Mouse (Mus musculus) T-cell, adult 2 months (primary cell): ENCODE measurements around the gene Nos3.
A peak's percentile ranks its signal among the peaks of the same experiment; 100 is the strongest.

Source experiments
- DNase-seq: peaks from one replicate; pipeline ENCODE4 v3.0.0; 2022; ENCODE audit warnings: low spot score

The Nos3 gene

DNA sequence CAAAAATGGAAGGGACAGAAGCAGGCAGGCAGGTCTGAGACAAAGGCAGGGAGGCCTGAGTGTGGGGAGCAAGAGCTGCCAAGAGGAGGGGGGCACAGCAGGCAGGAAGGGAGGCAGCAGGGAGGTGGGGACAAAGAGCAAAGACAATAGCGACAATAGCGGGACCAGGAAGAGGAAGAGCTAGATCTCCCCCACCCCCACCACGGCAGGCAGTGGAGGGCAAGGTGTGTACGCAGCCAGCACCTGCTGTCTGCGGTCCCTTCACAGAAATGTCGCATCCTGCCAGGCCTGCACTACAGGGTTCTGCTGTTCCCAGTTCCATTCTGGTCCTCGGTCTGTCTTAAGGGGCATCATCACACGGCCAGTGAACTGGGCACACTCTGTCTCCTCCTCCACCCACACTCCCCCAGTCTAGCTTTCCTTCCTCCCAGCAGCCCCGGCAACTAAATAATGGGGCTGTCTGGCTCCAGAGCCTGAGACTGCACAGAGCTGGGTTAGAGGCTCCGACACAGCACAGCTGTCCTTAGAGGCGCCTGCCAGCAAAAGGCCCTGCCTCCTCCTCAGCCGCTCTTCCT is 20.0 kb upstream of the Nos3 start:
- DNase-seq = peak; percentile 69

- no peak for DNase-seq
Measured at GRCm38 (mm10) chr5:24346313-24346712, 18.3 kb upstream of the Nos3 start.

- DNase-seq = no peak
Measured at GRCm38 (mm10) chr5:24347186-24347875, 17.3 kb upstream of the Nos3 start.

DNA sequence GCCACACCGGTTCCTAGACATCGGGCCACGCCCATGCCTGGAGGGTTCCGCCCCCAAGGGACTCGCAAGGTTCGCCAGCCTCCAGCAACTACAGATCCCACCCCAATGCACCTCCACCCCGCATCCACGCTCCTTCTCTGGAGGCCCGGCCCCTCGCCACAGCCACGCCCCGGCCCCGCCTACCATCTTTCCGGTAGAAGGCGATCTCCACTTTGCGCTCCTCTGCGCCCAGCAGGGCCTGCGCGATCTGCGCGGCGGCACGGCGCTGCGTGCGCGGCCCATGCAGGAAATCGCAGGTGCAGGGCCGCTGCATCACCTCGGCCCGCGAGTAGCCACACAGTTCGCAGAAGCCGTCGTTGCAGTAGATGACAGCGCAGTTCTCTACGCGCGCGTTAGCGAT is 16.5 kb upstream of the Nos3 start:
- DNase-seq = peak; percentile 90

DNA sequence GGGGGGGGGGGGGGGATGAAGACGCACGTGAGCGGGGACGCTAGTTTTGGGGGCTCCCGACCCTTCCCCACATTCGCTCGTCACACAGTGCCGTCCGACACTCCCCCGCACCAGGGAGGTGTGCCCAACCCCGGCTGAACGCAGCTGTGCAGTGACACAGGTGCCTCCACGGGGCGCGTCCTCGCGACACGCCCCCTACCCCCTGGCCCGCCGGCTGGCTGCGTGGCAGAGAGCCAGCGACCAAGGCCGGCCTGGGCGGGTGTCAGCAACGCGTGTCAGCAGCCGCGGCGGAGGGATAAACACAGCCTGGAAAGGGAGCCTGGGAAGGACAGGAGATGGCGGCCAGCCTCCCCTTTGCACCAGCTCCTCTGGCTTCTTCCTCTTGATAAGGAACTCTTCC is 16.1 kb upstream of the Nos3 start:
- no peak for DNase-seq

DNA sequence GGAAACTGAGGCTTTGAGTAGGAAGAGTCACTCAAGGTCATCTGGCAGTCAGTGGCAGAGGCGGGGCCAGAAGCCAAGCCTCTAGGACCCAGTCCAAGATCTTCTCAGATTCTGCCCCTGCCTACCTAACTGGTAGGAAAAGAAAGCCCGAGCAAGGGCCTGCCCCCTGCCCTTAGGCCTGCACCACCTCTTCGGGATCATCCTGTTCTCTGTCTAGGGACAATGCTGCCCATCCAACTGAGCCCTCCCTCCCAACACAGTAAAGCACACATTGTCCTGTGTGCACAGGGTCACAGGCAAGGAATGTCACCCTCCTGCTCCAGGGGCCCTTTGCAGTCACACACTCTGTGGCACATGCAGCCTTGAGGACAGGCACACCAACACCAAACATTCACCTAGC is 14.5 kb upstream of the Nos3 start:
- no peak for DNase-seq

GRCm38 (mm10) chr5:24350531-24351250 is 13.9 kb upstream of the Nos3 start:
- DNase-seq = no peak

GRCm38 (mm10) chr5:24351278-24351677 is 13.3 kb upstream of the Nos3 start, which contains the start of gene Kcnh2:
Gene Kcnh2 (minus strand): TSS chr5:24351604.
- DNase-seq = no peak

GRCm38 (mm10) chr5:24351701-24352171 is 12.9 kb upstream of the Nos3 start:
- DNase-seq = peak; percentile 31

GRCm38 (mm10) chr5:24352251-24352859 is 12.3 kb upstream of the Nos3 start:
- DNase-seq = no peak

GRCm38 (mm10) chr5:24353327-24353726 is 11.3 kb upstream of the Nos3 start:
- DNase-seq = no peak

DNA sequence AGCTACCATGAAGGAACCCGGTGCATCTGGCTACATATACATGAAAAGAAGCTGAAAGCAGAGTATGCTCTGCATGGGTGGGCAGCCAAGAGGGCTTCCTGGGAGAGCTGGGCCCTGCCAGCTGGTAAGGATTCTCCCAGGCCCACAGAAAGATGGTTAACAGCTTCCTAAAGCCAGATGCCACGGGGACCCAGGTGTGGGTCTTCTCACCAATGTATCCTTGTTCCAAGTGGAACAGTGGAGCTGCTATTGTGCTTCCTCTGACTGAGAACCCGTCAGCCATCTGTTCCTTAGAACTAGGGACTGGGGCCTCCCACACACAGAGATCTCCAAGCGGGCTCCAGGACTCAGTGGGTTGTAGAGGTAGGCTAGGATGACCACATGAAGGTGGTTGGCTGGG is 7.8 kb upstream of the Nos3 start:
- DNase-seq = no peak

GRCm38 (mm10) chr5:24357461-24357860 is 7.1 kb upstream of the Nos3 start:
- DNase-seq = peak; percentile 67

GRCm38 (mm10) chr5:24360792-24361454 is 3.7 kb upstream of the Nos3 start:
- peak; percentile 73 for DNase-seq

GRCm38 (mm10) chr5:24363467-24363866 is 1.1 kb upstream of the Nos3 start:
- no peak for DNase-seq

DNA sequence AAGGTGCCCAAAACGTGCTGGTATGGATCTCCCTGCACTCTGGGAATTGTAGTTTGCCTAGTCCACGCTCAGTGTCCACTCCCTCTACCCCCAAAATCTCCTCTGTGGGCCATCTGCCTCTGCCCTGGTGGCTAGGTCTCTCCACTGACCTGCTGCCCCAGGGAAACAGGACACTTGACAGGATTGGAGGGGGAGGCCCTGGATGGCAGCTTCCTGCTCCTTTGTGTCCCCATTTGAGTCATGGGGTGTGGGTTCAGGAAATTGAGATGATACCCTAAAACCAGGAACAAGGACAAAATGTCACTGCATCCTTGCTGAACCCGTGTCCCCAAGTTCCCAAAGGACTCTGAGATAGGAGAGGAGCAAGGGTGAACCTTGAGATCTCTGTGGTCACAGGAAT is 549 bp upstream of the Nos3 start:
- DNase-seq = no peak

GRCm38 (mm10) chr5:24364963-24365362 is 353 bp downstream of the Nos3 start:
- no peak for DNase-seq

DNA sequence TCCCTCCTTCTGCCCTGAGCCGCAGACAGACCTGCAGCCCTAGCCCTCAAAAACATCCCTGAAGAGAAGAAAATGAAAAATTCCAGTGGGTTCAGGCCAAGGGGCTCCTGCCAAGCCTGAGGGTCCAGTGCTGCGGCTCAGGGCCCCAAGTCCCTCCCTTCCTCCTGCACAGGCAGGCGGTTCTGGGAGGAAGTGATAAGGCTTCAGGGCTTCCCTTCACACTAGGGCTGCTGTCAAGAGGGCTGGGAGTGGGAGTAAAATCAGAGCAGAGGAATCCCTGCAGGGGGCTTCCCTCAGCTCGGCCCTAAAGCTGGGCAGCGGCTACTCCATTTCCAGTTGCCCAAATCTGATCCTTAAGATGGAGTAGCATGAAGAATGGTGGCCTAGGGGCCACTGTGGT is 918 bp downstream of the Nos3 start:
- no peak for DNase-seq

- DNase-seq = no peak
Measured at GRCm38 (mm10) chr5:24366426-24366825, 1.8 kb downstream of the Nos3 start.

- no peak for DNase-seq
Measured at GRCm38 (mm10) chr5:24369767-24370166, 5.2 kb downstream of the Nos3 start.

DNA sequence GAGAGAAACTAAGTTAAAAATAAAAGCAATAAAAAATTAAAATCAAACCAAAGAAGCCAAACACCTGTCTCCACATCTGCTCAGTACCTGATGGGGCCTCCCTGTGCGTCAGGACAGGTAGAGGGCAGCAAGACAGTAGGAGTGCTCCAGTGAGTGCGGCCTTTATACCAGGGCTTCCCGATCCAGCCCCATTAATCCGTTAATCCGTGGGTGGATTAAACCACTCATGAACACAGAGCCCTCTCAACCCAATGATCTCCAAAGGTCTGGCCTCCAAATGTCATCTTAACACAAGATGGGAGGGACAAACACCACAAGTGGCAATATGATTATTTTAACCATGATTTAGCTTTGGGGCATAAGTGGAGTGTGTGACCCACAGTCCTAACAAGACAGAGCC is 9.2 kb downstream of the Nos3 start:
- no peak for DNase-seq

- DNase-seq = no peak
Measured at GRCm38 (mm10) chr5:24374216-24374615, 9.6 kb downstream of the Nos3 start.
